Mouse (Mus musculus): Measurements from ENCODE around the gene Ppp4r3a. TPM values are rescaled to one million over a fixed set of nuclear protein-coding genes. Genes with fewer than 3 reads are reported as not detected.
A peak's percentile ranks its signal among the peaks of the same experiment; 100 is the strongest.

Gene Ppp4r3a
- polyA plus RNA-seq, 1 experiment from 2014 or later: 68.5 TPM

- WGBS: 98% methylated on average over 1 of the region's 1 CpGs
- no peak overlapping the region for H3K9ac ChIP-seq (ENCODE audit: low read length)
- H3K4me2 ChIP-seq: no peak overlapping the region
- H3K9me3 ChIP-seq (ENCODE audit: control insufficient read depth, low read length): no peaks in the 10 kb centered on the region
- H3K27ac ChIP-seq (ENCODE audit: low read depth, low read length): no peak overlapping the region
- ATAC-seq (ENCODE audit: low FRiP score) (no peak), DNase-seq (ENCODE audit: low spot score, missing footprints) (peak; percentile 28)
- H3K27me3 ChIP-seq (ENCODE audit: control insufficient read depth, insufficient read depth, low read length): no peaks in the 10 kb centered on the region
- H3K4me3 ChIP-seq (ENCODE audit: low read depth, low read length): no peak overlapping the region
- H3K36me3 ChIP-seq (ENCODE audit: control insufficient read depth, insufficient read depth, low read length): peaks cover 3% of the 10 kb centered on the region
- no peaks in the 10 kb centered on the region for H3K4me1 ChIP-seq (ENCODE audit: control insufficient read depth, insufficient read depth, low read length)
These were observed 13.7 kb downstream of the Ppp4r3a start for GRCm38 (mm10) chr12:101069813-101070212.

- H3K36me3 ChIP-seq (ENCODE audit: control insufficient read depth, insufficient read depth, low read length): peaks cover 10% of the 10 kb centered on the region; the same call in 1 of the 2 replicates
- no peak for DNase-seq (ENCODE audit: low spot score, missing footprints)
- no peak overlapping the region for H3K4me2 ChIP-seq
- no peak overlapping the region for H3K9ac ChIP-seq (ENCODE audit: low read length)
- H3K27ac ChIP-seq (ENCODE audit: low read depth, low read length): no peak overlapping the region
- no peak for ATAC-seq (ENCODE audit: low FRiP score)
- no peaks in the 10 kb centered on the region for H3K4me1 ChIP-seq (ENCODE audit: control insufficient read depth, insufficient read depth, low read length)
- H3K27me3 ChIP-seq (ENCODE audit: control insufficient read depth, insufficient read depth, low read length): no peaks in the 10 kb centered on the region
- no peak overlapping the region for H3K4me3 ChIP-seq (ENCODE audit: low read depth, low read length)
- H3K9me3 ChIP-seq (ENCODE audit: control insufficient read depth, low read length): no peaks in the 10 kb centered on the region
- 89% methylated on average over 1 of the region's 1 CpGs for WGBS
These were observed 17.2 kb downstream of the Ppp4r3a start for GRCm38 (mm10) chr12:101066329-101066728.

- Histone ChIP-seq H3K4me2 (no peak overlapping the region), H3K27me3 (ENCODE audit: control insufficient read depth, insufficient read depth, low read length) (no peaks in the 10 kb centered on the region), H3K9ac (ENCODE audit: low read length) (no peak overlapping the region), H3K36me3 (ENCODE audit: control insufficient read depth, insufficient read depth, low read length) (peaks cover 19% of the 10 kb centered on the region), H3K4me3 (ENCODE audit: low read depth, low read length) (no peak overlapping the region), H3K9me3 (ENCODE audit: control insufficient read depth, low read length) (no peaks in the 10 kb centered on the region), H3K27ac (ENCODE audit: low read depth, low read length) (no peak overlapping the region), H3K4me1 (ENCODE audit: control insufficient read depth, insufficient read depth, low read length) (no peaks in the 10 kb centered on the region)
- no peak for DNase-seq (ENCODE audit: low spot score, missing footprints)
- no peak for ATAC-seq (ENCODE audit: low FRiP score)
These were observed 43.5 kb downstream of the Ppp4r3a start for GRCm38 (mm10) chr12:101039956-101040355.

GRCm38 (mm10) chr12:101028954-101029731 is 54.4 kb downstream of the Ppp4r3a start, which contains the start of gene Ccdc88c:
TSS of gene Ccdc88c (minus strand) at chr12:101029056.
- Histone ChIP-seq H3K9ac (ENCODE audit: low read length) (peak within 1 kb of the TSS; percentile 95), H3K4me3 (ENCODE audit: low read depth, low read length) (peak within 1 kb of the TSS; percentile 81), H3K9me3 (ENCODE audit: control insufficient read depth, low read length) (no peaks in the 10 kb centered on the region), H3K4me2 (peak within 1 kb of the TSS; percentile 84), H3K4me1 (ENCODE audit: control insufficient read depth, insufficient read depth, low read length) (peaks cover 25% of the 10 kb centered on the region), H3K27ac (ENCODE audit: low read depth, low read length) (peak within 1 kb of the TSS; percentile 90), H3K27me3 (ENCODE audit: control insufficient read depth, insufficient read depth, low read length) (no peaks in the 10 kb centered on the region), H3K36me3 (ENCODE audit: control insufficient read depth, insufficient read depth, low read length) (no peaks in the 10 kb centered on the region)
- peak; percentile 99 for DNase-seq (ENCODE audit: low spot score, missing footprints)
- under 1% methylated on average over 53 of the region's 56 CpGs for WGBS
- ATAC-seq (ENCODE audit: low FRiP score): peak; percentile 90

GRCm38 (mm10) chr12:101028247-101028953 is 55.1 kb downstream of the Ppp4r3a start:
- no peaks in the 10 kb centered on the region for H3K36me3 ChIP-seq (ENCODE audit: control insufficient read depth, insufficient read depth, low read length)
- peak; percentile 94 for DNase-seq (ENCODE audit: low spot score, missing footprints)
- H3K9me3 ChIP-seq (ENCODE audit: control insufficient read depth, low read length): no peaks in the 10 kb centered on the region
- no peak for ATAC-seq (ENCODE audit: low FRiP score)
- peaks cover 28% of the 10 kb centered on the region for H3K4me1 ChIP-seq (ENCODE audit: control insufficient read depth, insufficient read depth, low read length)
- H3K9ac ChIP-seq (ENCODE audit: low read length): peak overlapping the region; percentile 95
- WGBS: under 1% methylated on average over 66 of the region's 67 CpGs
- peak overlapping the region; percentile 90 for H3K27ac ChIP-seq (ENCODE audit: low read depth, low read length)
- peak overlapping the region; percentile 81 for H3K4me3 ChIP-seq (ENCODE audit: low read depth, low read length)
- H3K4me2 ChIP-seq: peak overlapping the region; percentile 84
- no peaks in the 10 kb centered on the region for H3K27me3 ChIP-seq (ENCODE audit: control insufficient read depth, insufficient read depth, low read length)

- WGBS: under 1% methylated on average over 19 of the region's 19 CpGs
- Histone ChIP-seq H3K4me2 (peak overlapping the region; percentile 84), H3K9me3 (ENCODE audit: control insufficient read depth, low read length) (no peaks in the 10 kb centered on the region), H3K27me3 (ENCODE audit: control insufficient read depth, insufficient read depth, low read length) (no peaks in the 10 kb centered on the region), H3K4me1 (ENCODE audit: control insufficient read depth, insufficient read depth, low read length) (peaks cover 28% of the 10 kb centered on the region), H3K27ac (ENCODE audit: low read depth, low read length) (no peak overlapping the region), H3K4me3 (ENCODE audit: low read depth, low read length) (peak overlapping the region; percentile 81), H3K9ac (ENCODE audit: low read length) (peak overlapping the region; percentile 95), H3K36me3 (ENCODE audit: control insufficient read depth, insufficient read depth, low read length) (no peaks in the 10 kb centered on the region)
- ATAC-seq (ENCODE audit: low FRiP score) (no peak), DNase-seq (ENCODE audit: low spot score, missing footprints) (peak; percentile 95)
These were observed 55.9 kb downstream of the Ppp4r3a start for GRCm38 (mm10) chr12:101027451-101028246.

GRCm38 (mm10) chr12:101026946-101027345 is 56.6 kb downstream of the Ppp4r3a start:
- 1% methylated on average over 14 of the region's 14 CpGs for WGBS
- Histone ChIP-seq H3K4me3 (ENCODE audit: low read depth, low read length) (peak overlapping the region; percentile 81), H3K9ac (ENCODE audit: low read length) (peak overlapping the region; percentile 95), H3K4me1 (ENCODE audit: control insufficient read depth, insufficient read depth, low read length) (peaks cover 28% of the 10 kb centered on the region), H3K9me3 (ENCODE audit: control insufficient read depth, low read length) (no peaks in the 10 kb centered on the region), H3K27me3 (ENCODE audit: control insufficient read depth, insufficient read depth, low read length) (no peaks in the 10 kb centered on the region), H3K4me2 (peak overlapping the region; percentile 84), H3K36me3 (ENCODE audit: control insufficient read depth, insufficient read depth, low read length) (peaks cover 6% of the 10 kb centered on the region; the same call in 1 of the 2 replicates), H3K27ac (ENCODE audit: low read depth, low read length) (no peak overlapping the region)
- DNase-seq (ENCODE audit: low spot score, missing footprints): peak; percentile 90
- no peak for ATAC-seq (ENCODE audit: low FRiP score)

- 55% methylated on average over 7 of the region's 7 CpGs for WGBS
- ATAC-seq (ENCODE audit: low FRiP score) (no peak), DNase-seq (ENCODE audit: low spot score, missing footprints) (no peak)
- H3K9ac ChIP-seq (ENCODE audit: low read length): peak overlapping the region; percentile 95
- no peak overlapping the region for H3K27ac ChIP-seq (ENCODE audit: low read depth, low read length)
- no peaks in the 10 kb centered on the region for H3K9me3 ChIP-seq (ENCODE audit: control insufficient read depth, low read length)
- peaks cover 28% of the 10 kb centered on the region for H3K4me1 ChIP-seq (ENCODE audit: control insufficient read depth, insufficient read depth, low read length)
- peak overlapping the region; percentile 81 for H3K4me3 ChIP-seq (ENCODE audit: low read depth, low read length)
- peaks cover 8% of the 10 kb centered on the region; the same call in 1 of the 2 replicates for H3K36me3 ChIP-seq (ENCODE audit: control insufficient read depth, insufficient read depth, low read length)
- peak overlapping the region; percentile 84 for H3K4me2 ChIP-seq
- H3K27me3 ChIP-seq (ENCODE audit: control insufficient read depth, insufficient read depth, low read length): no peaks in the 10 kb centered on the region
These were observed 57.0 kb downstream of the Ppp4r3a start for GRCm38 (mm10) chr12:101026518-101026917.
